Mouse (Mus musculus) stomach, embryonic 14.5 days (tissue): ENCODE results near the gene Zfp239. TPM values are rescaled to one million over a fixed set of nuclear protein-coding genes. Genes with fewer than 3 reads are reported as not detected.
A peak's percentile ranks its signal among the peaks of the same experiment; 100 is the strongest.

Experiments
- ATAC-seq: fragments of 200-750 bp; cut with Nextera tagmentation; 2 replicates; pipeline ENCODE4 v1.8.0; 2017; ENCODE audit warnings: low read depth, moderate TSS enrichment; ENCODE audit not compliant: insufficient number of reproducible peaks, insufficient read depth, low FRiP score
- H3K27ac ChIP-seq: fragments of 300-500 bp; sonication (generic); 2 replicates; pipeline ENCODE4 v1.5.1; 2014; ENCODE audit warnings: mild to moderate bottlenecking, low read length, moderate library complexity, mixed read lengths
- H3K27me3 ChIP-seq: fragments of 300-500 bp; sonication (generic); 2 replicates; pipeline ENCODE4 v1.6.1; 2014; ENCODE audit warnings: low read length, control low read depth, mixed read lengths; ENCODE audit not compliant: control insufficient read depth, insufficient read depth
- H3K36me3 ChIP-seq: fragments of 300-500 bp; sonication (generic); 2 replicates; pipeline ENCODE4 v1.6.1; 2014; ENCODE audit warnings: mild to moderate bottlenecking, control low read depth, low read length, moderate library complexity, mixed read lengths; ENCODE audit not compliant: control insufficient read depth, insufficient read depth
- H3K4me1 ChIP-seq: fragments of 300-500 bp; sonication (generic); 2 replicates; pipeline ENCODE4 v1.6.1; 2014; ENCODE audit warnings: low read length, control low read depth, mixed read lengths; ENCODE audit not compliant: control insufficient read depth, insufficient read depth
- H3K4me2 ChIP-seq: fragments of 300-500 bp; sonication (generic); replicated peaks from 2 replicates; pipeline ENCODE4 v1.6.1; 2014; ENCODE audit warnings: low read depth, low read length, control low read depth
- H3K4me3 ChIP-seq: fragments of 300-500 bp; sonication (generic); 2 replicates; pipeline ENCODE4 v1.5.1; 2014; ENCODE audit warnings: low read depth, low read length, control low read depth
- H3K9ac ChIP-seq: fragments of 300-500 bp; sonication (generic); replicated peaks from 2 replicates; pipeline ENCODE4 v1.6.1; 2014; ENCODE audit warnings: low read depth, mild to moderate bottlenecking, control low read depth, low read length, moderate library complexity, mixed read lengths
- H3K9me3 ChIP-seq: fragments of 300-500 bp; sonication (generic); 2 replicates; pipeline ENCODE4 v1.6.1; 2016; ENCODE audit warnings: low read depth, low read length, control low read depth; ENCODE audit not compliant: control insufficient read depth
- whole genome bisulfite sequencing: fragments of 180-500 bp; shearing (Covaris S2); extraction: QIAGEN DNeasy Blood & Tissue Kit; methylation state at CpG from one replicate; pipeline ENCODE4 v1.1.7; 2014; 5-methylcytosine and 5-hydroxymethylcytosine counted together
- polyA plus RNA-seq: library from polyadenylated mRNA; unstranded; fragments of >200 nt; fragmentation: Nextera tagmentation; extraction: Ambion mirVana; gene quantifications from 2 replicates; pipeline ENCODE4 v1.2.1, GENCODE M21; 2014

Zfp239 gene
- polyA plus RNA-seq, 1 experiment from 2014 or later = 7.6 TPM

- Histone ChIP-seq H3K9me3 (no peaks in the 10 kb centered on the region), H3K36me3 (peaks cover 9% of the 10 kb centered on the region; the same call in 1 of the 2 replicates), H3K27ac (peak overlapping the region; percentile 98), H3K4me1 (peaks cover 24% of the 10 kb centered on the region), H3K9ac (peak overlapping the region; percentile 82), H3K27me3 (no peaks in the 10 kb centered on the region), H3K4me3 (peak overlapping the region; percentile 70), H3K4me2 (peak overlapping the region; percentile 96)
- ATAC-seq = peak; percentile 79
- under 1% methylated on average over 21 of the region's 21 CpGs for WGBS
These were observed 55.7 kb downstream of the Zfp239 start for GRCm38 (mm10) chr6:117917576-117917975.

- Histone ChIP-seq H3K4me2 (peak overlapping the region; percentile 96), H3K27me3 (no peaks in the 10 kb centered on the region), H3K27ac (peak overlapping the region; percentile 98), H3K9me3 (no peaks in the 10 kb centered on the region), H3K4me3 (peak overlapping the region; percentile 70), H3K9ac (peak overlapping the region; percentile 82), H3K36me3 (peaks cover 11% of the 10 kb centered on the region; the same call in 1 of the 2 replicates), H3K4me1 (peaks cover 24% of the 10 kb centered on the region)
- WGBS = 16% methylated on average over 5 of the region's 5 CpGs
- no peak for ATAC-seq
These were observed 56.1 kb downstream of the Zfp239 start for GRCm38 (mm10) chr6:117918043-117918442.

- Histone ChIP-seq H3K4me1 (peaks cover 14% of the 10 kb centered on the region), H3K27ac (no peak overlapping the region), H3K4me2 (0 out of 2 replicates have a peak overlapping the region, but pooled peaks have one; percentile 4), H3K9me3 (no peaks in the 10 kb centered on the region), H3K4me3 (no peak overlapping the region), H3K36me3 (peaks cover 16% of the 10 kb centered on the region; the same call in 1 of the 2 replicates), H3K27me3 (no peaks in the 10 kb centered on the region), H3K9ac (no peak overlapping the region)
- no peak for ATAC-seq
- 52% methylated on average over 3 of the region's 3 CpGs for WGBS
These were observed 59.0 kb downstream of the Zfp239 start for GRCm38 (mm10) chr6:117920659-117921640.

GRCm38 (mm10) chr6:117922041-117922440 is 60.1 kb downstream of the Zfp239 start:
- H3K4me2 ChIP-seq = no peak overlapping the region
- H3K9ac ChIP-seq = no peak overlapping the region
- no peak for ATAC-seq
- H3K27ac ChIP-seq = no peak overlapping the region
- H3K4me1 ChIP-seq = peaks cover 13% of the 10 kb centered on the region
- H3K9me3 ChIP-seq = no peaks in the 10 kb centered on the region
- H3K27me3 ChIP-seq = no peaks in the 10 kb centered on the region
- 88% methylated on average over 3 of the region's 3 CpGs for WGBS
- peaks cover 24% of the 10 kb centered on the region; the same call in 1 of the 2 replicates for H3K36me3 ChIP-seq
- no peak overlapping the region for H3K4me3 ChIP-seq

Other genes starting within 250 kb of the Zfp239 start
- gene Zfp637, start 20.9 kb upstream of the Zfp239 start, polyA plus RNA-seq = 126 and 141 TPM in 2 replicates
- 685 and 701 TPM in 2 replicates for gene Hnrnpf, start 38.2 kb downstream of the Zfp239 start, polyA plus RNA-seq
- gene Fxyd4, start 75.6 kb downstream of the Zfp239 start, polyA plus RNA-seq = 4.4 and 5.0 TPM in 2 replicates
- gene Rasgef1a, start 149.3 kb downstream of the Zfp239 start, polyA plus RNA-seq = 0.14 and 0.21 TPM in 2 replicates